Mouse (Mus musculus) kidney, postnatal 36 days (tissue): ENCODE results near the gene 9430097D07Rik.

Source experiments
- DNase-seq, 2 experiments: peaks; one replicate each; pipeline ENCODE4 v3.0.0; 2021 to 2022; ENCODE audit warnings: mixed read lengths in 2 of 2

9430097D07Rik gene

GRCm38 (mm10) chr2:32575586-32576160 is at the start of gene 9430097D07Rik:
Gene 9430097D07Rik (minus strand): TSS chr2:32575684.
- DNase-seq: peak in 1 of 2 experiments; percentile 33

- no peak for DNase-seq
Observed at GRCm38 (mm10) chr2:32624111-32624748, 48.7 kb upstream of the 9430097D07Rik start.

- no peak for DNase-seq
Observed at GRCm38 (mm10) chr2:32621517-32621859, 46.0 kb upstream of the 9430097D07Rik start, which contains the start of gene Ak1. Gene Ak1 (plus strand): TSS chr2:32621758.

- peak; percentile 83 to 84 for DNase-seq
Observed at GRCm38 (mm10) chr2:32620682-32621516, 45.4 kb upstream of the 9430097D07Rik start.

- DNase-seq: no peak
Observed at GRCm38 (mm10) chr2:32618051-32618450, 42.6 kb upstream of the 9430097D07Rik start.

GRCm38 (mm10) chr2:32617601-32618000 is 42.1 kb upstream of the 9430097D07Rik start:
- peak in 1 of 2 experiments; percentile 48 for DNase-seq

GRCm38 (mm10) chr2:32617109-32617508 is 41.6 kb upstream of the 9430097D07Rik start:
- no peak for DNase-seq

- no peak for DNase-seq
Observed at GRCm38 (mm10) chr2:32612274-32612673, 36.8 kb upstream of the 9430097D07Rik start.

GRCm38 (mm10) chr2:32610610-32611229 is 35.2 kb upstream of the 9430097D07Rik start:
- peak in 1 of 2 experiments; percentile 73 for DNase-seq

- peak in 1 of 2 experiments; percentile 36 for DNase-seq
Observed at GRCm38 (mm10) chr2:32608778-32609435, 33.4 kb upstream of the 9430097D07Rik start.

GRCm38 (mm10) chr2:32608141-32608777 is 32.8 kb upstream of the 9430097D07Rik start:
- DNase-seq: peak; percentile 57 to 73

- DNase-seq: peak in 1 of 2 experiments; percentile 36
Observed at GRCm38 (mm10) chr2:32607262-32607947, 31.9 kb upstream of the 9430097D07Rik start.

GRCm38 (mm10) chr2:32606161-32607142 is 31.0 kb upstream of the 9430097D07Rik start:
- DNase-seq: peak; percentile 74 to 91

GRCm38 (mm10) chr2:32604631-32605030 is 29.1 kb upstream of the 9430097D07Rik start:
- DNase-seq: no peak

GRCm38 (mm10) chr2:32602600-32603054 is 27.1 kb upstream of the 9430097D07Rik start:
- peak; percentile 88 to 95 for DNase-seq

GRCm38 (mm10) chr2:32601417-32602065 is 26.1 kb upstream of the 9430097D07Rik start:
- peak in 1 of 2 experiments; percentile 69 for DNase-seq

GRCm38 (mm10) chr2:32599409-32599808 is 23.9 kb upstream of the 9430097D07Rik start, which contains the start of gene St6galnac6:
Gene St6galnac6 (plus strand): TSS chr2:32599709.
- DNase-seq: no peak

- DNase-seq: peak; percentile 49 to 72
Observed at GRCm38 (mm10) chr2:32598506-32598905, 23.0 kb upstream of the 9430097D07Rik start.

- DNase-seq: no peak
Observed at GRCm38 (mm10) chr2:32597699-32598098, 22.2 kb upstream of the 9430097D07Rik start.
